28 mouse cellular contexts compared by ENCODE assay signal in the genomic region with DNA sequence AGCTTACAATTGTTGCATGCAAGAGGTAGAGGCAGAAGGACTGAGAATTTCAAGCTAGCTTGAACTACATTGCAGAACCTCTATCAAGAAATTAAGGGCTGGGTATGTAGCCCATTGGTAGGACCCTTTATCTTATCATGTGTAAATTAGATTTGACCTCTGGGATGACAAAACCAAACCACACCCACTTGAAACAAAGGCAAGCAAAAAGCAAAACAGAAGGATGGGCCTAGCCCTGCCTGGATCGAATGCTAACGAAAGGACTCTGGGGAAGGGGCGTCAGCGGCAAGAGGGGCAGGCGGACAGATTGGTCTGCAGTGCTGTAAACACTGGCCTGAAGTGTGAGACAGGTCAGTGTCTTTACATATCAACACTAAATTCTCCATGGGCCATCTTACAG. TPM values are rescaled to one million over a fixed set of nuclear protein-coding genes. Genes with fewer than 3 reads are reported as not detected.
"Had no signal": no experiment of that assay in that cellular context is flagged by ENCODE, and none has a peak within 500 bp of the region (broad histone marks: within the 10 kb centered on the region; RNA-seq: fewer than 3 reads in every experiment).

No protein-coding gene starts in this region.

- H3K4me2 ChIP-seq: embryonic facial prominence, embryonic 12.5 days; embryonic facial prominence, embryonic 13.5 days; embryonic facial prominence, embryonic 15.5 days; forebrain, embryonic 12.5 days; forebrain, embryonic 13.5 days; forebrain, embryonic 15.5 days; heart, embryonic 11.5 days had no signal

- H3K9me3 ChIP-seq: embryonic facial prominence, embryonic 10.5 days; embryonic facial prominence, embryonic 12.5 days; embryonic facial prominence, embryonic 13.5 days; embryonic facial prominence, embryonic 15.5 days; forebrain, embryonic 10.5 days; forebrain, embryonic 12.5 days; forebrain, embryonic 13.5 days; forebrain, embryonic 15.5 days; heart, embryonic 10.5 days had no signal

- H3K36me3 ChIP-seq: embryonic facial prominence, embryonic 10.5 days; embryonic facial prominence, embryonic 12.5 days; embryonic facial prominence, embryonic 13.5 days; embryonic facial prominence, embryonic 15.5 days; forebrain, embryonic 10.5 days; forebrain, embryonic 12.5 days; forebrain, embryonic 15.5 days; heart, embryonic 10.5 days had no signal

- H3K27ac ChIP-seq: embryonic facial prominence, embryonic 10.5 days; embryonic facial prominence, embryonic 12.5 days; embryonic facial prominence, embryonic 13.5 days; embryonic facial prominence, embryonic 15.5 days; forebrain, embryonic 10.5 days; forebrain, embryonic 12.5 days; forebrain, embryonic 13.5 days; forebrain, embryonic 15.5 days; gastrocnemius, adult 2 months; heart, adult 2 months; heart, embryonic 10.5 days had no signal

- H3K4me1 ChIP-seq: embryonic facial prominence, embryonic 12.5 days; forebrain, embryonic 15.5 days; heart, embryonic 10.5 days had no signal

- ATAC-seq: forebrain, embryonic 13.5 days; forebrain, embryonic 14.5 days; forebrain, embryonic 15.5 days; forebrain, postnatal 0 days had no signal

- H3K9ac ChIP-seq: embryonic facial prominence, embryonic 12.5 days; embryonic facial prominence, embryonic 13.5 days; embryonic facial prominence, embryonic 15.5 days; forebrain, embryonic 12.5 days; forebrain, embryonic 13.5 days; forebrain, embryonic 15.5 days; forebrain, postnatal 0 days had no signal

- DNase-seq: cerebellum, adult 9-11 months; cerebellum, postnatal 10 days; cerebellum, postnatal 14 days; cerebellum, postnatal 36 days; embryo, embryonic 11 days; forebrain, postnatal 0 days; gastrocnemius, adult 2 months; gastrocnemius, postnatal 10 days; gastrocnemius, postnatal 14 days; gastrocnemius, postnatal 25 days; gastrocnemius, postnatal 36 days; heart, adult 11 months; heart, adult 18-20 months; heart, adult 2 months had no signal

- H3K4me3 ChIP-seq: embryonic facial prominence, embryonic 10.5 days; embryonic facial prominence, embryonic 12.5 days; embryonic facial prominence, embryonic 13.5 days; embryonic facial prominence, embryonic 15.5 days; erythroblast, embryonic 14.5 days; forebrain, embryonic 10.5 days; forebrain, embryonic 12.5 days; forebrain, embryonic 13.5 days; forebrain, embryonic 15.5 days; gastrocnemius, adult 2 months; heart, adult 2 months; heart, embryonic 10.5 days had no signal

RNA-seq across cellular contexts. Expression of gene Nkx6-2, which starts 8.7 kb away (rescaled TPM):
- polyA plus RNA-seq: embryonic facial prominence, embryonic 13.5 days; embryonic facial prominence, embryonic 14.5 days; embryonic facial prominence, embryonic 15.5 days; erythroblast, embryonic 14.5 days; gonadal fat pad, adult 2 months had no signal
